Mouse (Mus musculus): ENCODE results near the gene Fbxl20.

Gene Fbxl20

GRCm38 (mm10) chr11:98049672-98050519 lies 100.3 kb downstream of the Fbxl20 start:
- in situ Hi-C loops (cut with MseI, MboI), result no loop called here

- in situ Hi-C loops (cut with MseI, MboI), result no loop called here
Measured at GRCm38 (mm10) chr11:98047745-98048144, 102.5 kb downstream of the Fbxl20 start.

GRCm38 (mm10) chr11:98046466-98046865 lies 103.7 kb downstream of the Fbxl20 start:
- in situ Hi-C loops (cut with MseI, MboI), result no loop called here

GRCm38 (mm10) chr11:98045596-98045995 lies 104.6 kb downstream of the Fbxl20 start:
- in situ Hi-C loops (cut with MseI, MboI), result no loop called here

- in situ Hi-C loops (cut with MseI, MboI), result no loop called here
Measured at GRCm38 (mm10) chr11:98044074-98044473, 106.1 kb downstream of the Fbxl20 start.

- in situ Hi-C loops (cut with MseI, MboI), result no loop called here
Measured at GRCm38 (mm10) chr11:98042741-98043140, 107.5 kb downstream of the Fbxl20 start.

GRCm38 (mm10) chr11:98040975-98041374 lies 109.2 kb downstream of the Fbxl20 start:
- in situ Hi-C loops (cut with MseI, MboI), result no loop called here

GRCm38 (mm10) chr11:98037871-98038270 lies 112.3 kb downstream of the Fbxl20 start:
- in situ Hi-C loops (cut with MseI, MboI), result no loop called here

- in situ Hi-C loops (cut with MseI, MboI), result no loop called here
Measured at GRCm38 (mm10) chr11:98035977-98036377, 114.2 kb downstream of the Fbxl20 start.

- in situ Hi-C loops (cut with MseI, MboI), result loop anchor here (5.0 kb wide), 1 partner anchor 42 kb away; no protein-coding TSS in a partner anchor
Measured at GRCm38 (mm10) chr11:98034840-98035239, 115.4 kb downstream of the Fbxl20 start.

GRCm38 (mm10) chr11:98034061-98034460 lies 116.1 kb downstream of the Fbxl20 start:
- in situ Hi-C loops (cut with MseI, MboI), result loop anchor here (5.0 kb wide), 1 partner anchor 43 kb away; no protein-coding TSS in a partner anchor

All from mouse trophoblast stem cell (cell line).